Mouse (Mus musculus) olfactory bulb, adult 2 months (tissue): ENCODE data around the gene RPS10-NUDT3.

Source experiments
- CTCF ChIP-seq: fragments of 200-500 bp; IDR thresholded peaks from 2 replicates; pipeline ENCODE4 v1.5.1; 2012; ENCODE audit warnings: low read depth, mild to moderate bottlenecking, low read length, moderate library complexity; ENCODE audit not compliant: insufficient read depth
- POLR2A ChIP-seq: fragments of 200-500 bp; IDR thresholded peaks from 2 replicates; pipeline ENCODE4 v1.6.1; 2012; ENCODE audit warnings: mild to moderate bottlenecking, low read depth, low read length, moderate library complexity; ENCODE audit not compliant: insufficient read depth

DNA sequence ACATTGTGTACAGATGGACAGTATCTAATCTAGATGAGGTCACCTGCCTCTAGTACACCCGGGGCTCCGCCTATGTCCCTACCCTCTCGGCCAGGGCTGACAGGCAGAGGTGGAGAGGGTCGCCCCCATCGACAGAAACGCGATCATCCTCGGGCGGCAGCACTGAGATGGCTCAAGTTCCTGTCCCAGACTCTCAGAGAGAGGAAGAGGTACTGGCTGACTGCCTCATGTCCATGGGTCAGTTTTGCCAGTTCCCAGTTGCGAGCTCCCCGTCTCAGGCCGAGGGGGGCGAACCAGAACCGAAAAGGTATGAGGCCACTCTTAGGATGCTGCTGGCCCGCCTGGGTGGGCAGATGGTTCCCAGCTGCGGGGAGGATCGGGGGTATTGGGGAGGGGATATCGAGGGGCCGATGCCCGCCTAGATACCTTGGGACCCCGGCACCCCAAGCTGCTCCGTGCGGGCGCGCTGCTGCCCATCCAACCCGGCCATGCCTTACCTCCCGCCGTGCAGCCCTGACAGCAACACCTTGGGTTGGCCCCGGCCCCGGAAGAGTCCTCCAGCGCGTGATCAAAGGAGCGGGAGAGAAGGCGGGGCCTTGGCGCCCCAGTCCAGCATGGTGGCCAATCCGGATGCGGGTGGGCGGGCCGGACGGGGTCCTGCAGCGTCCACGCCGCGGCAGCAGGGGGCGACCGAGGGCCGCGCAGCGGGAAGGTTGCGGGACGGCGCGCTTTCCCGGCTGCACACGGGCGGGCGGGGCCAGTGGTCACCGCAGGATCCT lies 69.7 kb downstream of the RPS10-NUDT3 start, which contains the start of gene AI413582:
- peak; percentile 87; the same call in 1 of the 2 replicates for TF ChIP-seq CTCF
- TF ChIP-seq POLR2A: peak; percentile 45; the same call in 1 of the 2 replicates
